In genomic region chr7:66058703-66059102, GRCm38 (mm10) we compare ENCODE assay signal across 7 mouse cellular contexts. TPM values are rescaled to one million over a fixed set of nuclear protein-coding genes. Genes with fewer than 3 reads are reported as not detected.
DNase-seq lines count a peak whose midpoint lies in the region; ATAC-seq and TF ChIP-seq lines count a peak whose summit lies in the region.

Gene Snrpa1 (plus strand): TSS chr7:66059003.

- H3K4me1 ChIP-seq in E14TG2a.4 (replicated peaks; ENCODE audit: low read depth, low read length) = peaks cover 23% of the 10 kb centered on the region
- H3K4me1 ChIP-seq in MEL (ENCODE audit: control insufficient read depth in 1 of 2, insufficient read depth in 2 of 2, low read length in 2 of 2) = peaks cover 2 to 18% of the 10 kb centered on the region in 2 experiments; a peak in 3 of 4 replicates
- H3K4me1 ChIP-seq in forebrain, embryonic 15.5 days = peaks cover 20% of the 10 kb centered on the region
- peaks cover 17% of the 10 kb centered on the region for H3K4me1 ChIP-seq in hindbrain, embryonic 13.5 days (replicated peaks)
- peaks cover 28% of the 10 kb centered on the region for H3K4me1 ChIP-seq in liver, embryonic 15.5 days (replicated peaks)

- TF ChIP-seq POLR2A in MEL (IDR thresholded peaks at IDR 0.05; ENCODE audit: control insufficient read depth in 1 of 2, insufficient read depth in 1 of 2, low read depth in 1 of 2, low read length in 2 of 2, poor library complexity in 1 of 2) = no peak

- TF ChIP-seq RAD21 in MEL (IDR thresholded peaks at IDR 0.05; ENCODE audit: low read depth, low read length) = no peak

- H3K36me3 ChIP-seq in E14TG2a.4 (ENCODE audit: insufficient read depth, low read length) = peaks cover 18% of the 10 kb centered on the region
- peaks cover 9 to 21% of the 10 kb centered on the region in 2 experiments for H3K36me3 ChIP-seq in MEL (ENCODE audit: control insufficient read depth in 1 of 2, insufficient read depth in 2 of 2, low read length in 2 of 2)
- peaks cover 9% of the 10 kb centered on the region for H3K36me3 ChIP-seq in forebrain, embryonic 15.5 days
- peaks cover 15% of the 10 kb centered on the region for H3K36me3 ChIP-seq in hindbrain, embryonic 13.5 days
- peaks cover 15% of the 10 kb centered on the region for H3K36me3 ChIP-seq in liver, embryonic 15.5 days (replicated peaks)

- no peak within 1 kb of the TSS for H3K27ac ChIP-seq in MEL (ENCODE audit: control insufficient read depth, low read depth, low read length)
- no peak within 1 kb of the TSS for H3K27ac ChIP-seq in forebrain, embryonic 15.5 days (replicated peaks)
- no peak within 1 kb of the TSS for H3K27ac ChIP-seq in hindbrain, embryonic 13.5 days
- peak within 1 kb of the TSS; percentile 78; the same call in 1 of the 2 replicates for H3K27ac ChIP-seq in liver, embryonic 15.5 days (replicated peaks)

- H3K79me2 ChIP-seq in MEL (ENCODE audit: control insufficient read depth, insufficient read depth, low read length, poor library complexity) = peaks cover 31% of the 10 kb centered on the region

- H3K4me3 ChIP-seq in E14TG2a.4 (replicated peaks; ENCODE audit: low read length) (peak within 1 kb of the TSS; percentile 96), MEL (ENCODE audit: control insufficient read depth in 1 of 2, insufficient read depth in 1 of 2, low read depth in 2 of 2, low read length in 2 of 2) (peak within 1 kb of the TSS; percentile 82 to 90)
- peak within 1 kb of the TSS; percentile 99 for H3K4me3 ChIP-seq in forebrain, embryonic 15.5 days
- H3K4me3 ChIP-seq in hindbrain, embryonic 13.5 days = peak within 1 kb of the TSS; percentile 83
- H3K4me3 ChIP-seq in liver, embryonic 15.5 days (replicated peaks) = peak within 1 kb of the TSS; percentile 95

- no peak for TF ChIP-seq EP300 in MEL (IDR thresholded peaks at IDR 0.05; ENCODE audit: low read depth in 1 of 2, low read length in 2 of 2)

- no peak for DNase-seq in MEL (ENCODE audit: low read depth, low spot score)
- no peak for DNase-seq in retina, embryonic 14.5 days (ENCODE audit: low spot score)
- DNase-seq in thymus, postnatal 25 days = no peak

- H3K9ac ChIP-seq in MEL (ENCODE audit: control insufficient read depth, low read depth, low read length, poor library complexity, severe bottlenecking) = peak within 1 kb of the TSS; percentile 79
- H3K9ac ChIP-seq in forebrain, embryonic 15.5 days (replicated peaks) = peak within 1 kb of the TSS; percentile 94; the same call in 1 of the 2 replicates
- peak within 1 kb of the TSS; percentile 92 for H3K9ac ChIP-seq in hindbrain, embryonic 13.5 days
- peak within 1 kb of the TSS; percentile 85 for H3K9ac ChIP-seq in liver, embryonic 15.5 days

- no peaks in the 10 kb centered on the region for H3K27me3 ChIP-seq in E14TG2a.4 (ENCODE audit: insufficient read depth, low read length)
- no peaks in the 10 kb centered on the region for H3K27me3 ChIP-seq in MEL (ENCODE audit: control insufficient read depth in 1 of 2, insufficient read depth in 2 of 2, low read length in 2 of 2)
- H3K27me3 ChIP-seq in forebrain, embryonic 15.5 days = no peaks in the 10 kb centered on the region
- H3K27me3 ChIP-seq in hindbrain, embryonic 13.5 days = peaks cover 18% of the 10 kb centered on the region
- H3K27me3 ChIP-seq in liver, embryonic 15.5 days = no peaks in the 10 kb centered on the region; the same call in 1 of the 2 replicates

- WGBS in forebrain, embryonic 15.5 days = 83% methylated on average over 1 of the region's 1 CpGs
- 73% methylated on average over 1 of the region's 1 CpGs for WGBS in hindbrain, embryonic 13.5 days
- WGBS in liver, embryonic 15.5 days (ENCODE audit: insufficient replicate concordance) = 73% methylated on average over 1 of the region's 1 CpGs

- peak within 1 kb of the TSS; percentile 77 for H3K4me2 ChIP-seq in forebrain, embryonic 15.5 days (replicated peaks)
- H3K4me2 ChIP-seq in hindbrain, embryonic 13.5 days = peak within 1 kb of the TSS; percentile 92
- peak within 1 kb of the TSS; percentile 73 for H3K4me2 ChIP-seq in liver, embryonic 15.5 days

- no peak for TF ChIP-seq CTCF in E14TG2a.4 (conservative IDR thresholded peaks at IDR 0.05; ENCODE audit: low read length)
- no peak for TF ChIP-seq CTCF in MEL (IDR thresholded peaks at IDR 0.05 in 2 of 3, conservative IDR thresholded peaks at IDR 0.05 in 1 of 3; ENCODE audit: control insufficient read depth in 1 of 3, insufficient read depth in 1 of 3, low read depth in 2 of 3, low read length in 3 of 3, poor library complexity in 1 of 3, severe bottlenecking in 1 of 3)

- no peak for ATAC-seq in forebrain, embryonic 15.5 days (replicated peaks)
- ATAC-seq in hindbrain, embryonic 13.5 days (ENCODE audit: low FRiP score) = no peak
- ATAC-seq in liver, embryonic 15.5 days (ENCODE audit: insufficient read depth) = no peak

- H3K9me3 ChIP-seq in E14TG2a.4 (ENCODE audit: low read length) (no peaks in the 10 kb centered on the region), MEL (replicated peaks; ENCODE audit: insufficient read depth, low read length) (no peaks in the 10 kb centered on the region)
- no peaks in the 10 kb centered on the region for H3K9me3 ChIP-seq in forebrain, embryonic 15.5 days
- no peaks in the 10 kb centered on the region for H3K9me3 ChIP-seq in hindbrain, embryonic 13.5 days
- no peaks in the 10 kb centered on the region for H3K9me3 ChIP-seq in liver, embryonic 15.5 days (replicated peaks)

TF ChIP-seq in MEL, 35 proteins besides CTCF, POLR2A, EP300 and RAD21:
- TF ChIP-seq SMC3 (IDR thresholded peaks at IDR 0.05; ENCODE audit: low read depth, low read length) (no peak), TAL1 (IDR thresholded peaks at IDR 0.05; ENCODE audit: low read length) (no peak), USF2 (IDR thresholded peaks at IDR 0.05; ENCODE audit: borderline replicate concordance in 1 of 2, insufficient read depth in 1 of 2, low read depth in 1 of 2, low read length in 2 of 2) (no peak), MAFK (IDR thresholded peaks at IDR 0.05; ENCODE audit: borderline replicate concordance, low read depth, low read length) (no peak), NRF1 (IDR thresholded peaks at IDR 0.05; ENCODE audit: insufficient read depth, low read depth, low read length, poor library complexity, severe bottlenecking) (no peak), ETS1 (IDR thresholded peaks at IDR 0.05; ENCODE audit: low read depth, low read length) (no peak), MAX (IDR thresholded peaks at IDR 0.05; ENCODE audit: low read length) (no peak), KAT2A (conservative IDR thresholded peaks at IDR 0.05; ENCODE audit: low read depth, low read length) (no peak), ZNF384 (IDR thresholded peaks at IDR 0.05; ENCODE audit: low read depth, low read length) (no peak), ZC3H11A (IDR thresholded peaks at IDR 0.05; ENCODE audit: low read depth, low read length) (no peak), UBTF (IDR thresholded peaks at IDR 0.05; ENCODE audit: borderline replicate concordance, insufficient read depth, low read depth, low read length) (no peak), CHD1 (IDR thresholded peaks at IDR 0.05; ENCODE audit: low read depth, low read length) (no peak), ZKSCAN1 (IDR thresholded peaks at IDR 0.05; ENCODE audit: low read depth, low read length) (no peak)

RNA-seq across cellular contexts. Expression of gene Snrpa1, which starts in this region (rescaled TPM):
- 188 and 227 TPM in 2 replicates for total RNA-seq in MEL (2012; rRNA removed)
- polyA plus RNA-seq in MEL (2012; ENCODE audit: insufficient read depth in 1 of 2, insufficient read length in 2 of 2, low read depth in 1 of 2, low replicate concordance in 2 of 2, missing spikeins in 1 of 2) = 100 to 1,000 TPM; 260 to 318 TPM
- polyA plus RNA-seq in forebrain, embryonic 15.5 days (2015; fragmentation: Nextera tagmentation; extraction: Ambion mirVana) = 147 and 156 TPM in 2 replicates
- polyA plus RNA-seq in hindbrain, embryonic 13.5 days (2015; fragmentation: Nextera tagmentation; extraction: Ambion mirVana) = 145 and 149 TPM in 2 replicates
- 75.1 and 77.3 TPM in 2 replicates for polyA plus RNA-seq in liver, embryonic 15.5 days (2015; fragmentation: Nextera tagmentation; extraction: Ambion mirVana)
